Mouse (Mus musculus): Measurements from ENCODE around the gene Olfr616.

Olfr616 gene

DNA sequence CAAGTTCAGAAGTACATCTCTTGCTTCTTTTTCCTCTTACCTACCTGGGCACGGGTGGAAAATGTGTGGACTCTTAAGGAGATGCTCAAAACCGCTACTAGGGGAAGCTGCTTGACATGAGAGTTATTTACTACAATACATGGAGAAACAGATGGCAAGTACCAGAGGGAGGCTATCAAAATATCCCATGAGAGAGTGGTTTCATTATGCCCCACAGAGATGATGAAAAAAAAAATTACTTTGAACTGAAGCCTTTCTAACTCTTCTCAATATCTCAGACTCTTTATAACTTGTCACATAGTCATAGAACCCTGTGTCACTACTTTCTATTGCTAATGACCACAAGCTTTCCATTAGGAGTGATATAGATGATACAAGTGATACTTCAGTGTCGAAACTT is at the start of gene Olfr616:
Gene Olfr616, minus strand, starts transcription at position 101 of the 400 bp plus-strand sequence.
- 75% methylated on average over 3 of the region's 3 CpGs for WGBS

DNA sequence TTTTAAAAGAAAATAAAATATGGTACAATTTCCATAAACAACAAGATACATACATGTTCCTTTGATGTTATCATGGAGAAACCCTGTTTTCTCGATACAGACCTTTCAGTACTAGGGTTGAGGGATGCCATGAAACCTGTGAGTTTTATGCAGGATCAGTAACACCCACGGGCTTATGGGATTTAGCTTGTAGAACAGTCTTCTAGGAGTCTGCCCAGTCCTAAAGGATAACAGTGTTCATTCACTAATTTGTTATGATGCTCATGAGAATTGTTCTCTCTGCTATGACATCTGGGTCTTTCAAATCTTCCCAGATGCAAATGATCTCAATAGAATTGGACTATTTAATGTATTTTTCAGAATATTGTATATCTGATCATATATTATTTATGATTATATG is 43.5 kb upstream of the Olfr616 start, which contains the start of gene Olfr620:
Gene Olfr620, minus strand, starts transcription at position 101 of the 400 bp plus-strand sequence.
- 76% methylated on average over 2 of the region's 2 CpGs for WGBS

DNA sequence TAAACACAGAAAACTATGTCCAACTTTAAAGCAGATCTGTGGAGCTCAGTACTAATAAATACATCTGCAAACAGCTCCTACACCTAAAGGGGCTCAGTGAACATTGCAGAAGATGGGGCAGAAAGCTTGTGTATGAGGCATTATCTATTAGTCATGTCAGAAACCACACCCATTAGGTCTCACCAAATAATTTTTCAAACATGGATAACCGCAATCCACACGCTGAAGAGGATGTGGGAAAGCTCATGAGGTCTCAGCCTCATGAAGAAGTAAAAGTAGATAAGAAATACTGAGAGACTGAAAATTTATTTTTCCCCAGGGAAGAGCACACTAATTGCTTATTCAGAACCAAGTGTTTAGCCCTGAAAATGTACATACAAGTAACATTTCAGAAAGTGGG is 38.5 kb upstream of the Olfr616 start:
- 75% methylated on average over 2 of the region's 2 CpGs for WGBS

DNA sequence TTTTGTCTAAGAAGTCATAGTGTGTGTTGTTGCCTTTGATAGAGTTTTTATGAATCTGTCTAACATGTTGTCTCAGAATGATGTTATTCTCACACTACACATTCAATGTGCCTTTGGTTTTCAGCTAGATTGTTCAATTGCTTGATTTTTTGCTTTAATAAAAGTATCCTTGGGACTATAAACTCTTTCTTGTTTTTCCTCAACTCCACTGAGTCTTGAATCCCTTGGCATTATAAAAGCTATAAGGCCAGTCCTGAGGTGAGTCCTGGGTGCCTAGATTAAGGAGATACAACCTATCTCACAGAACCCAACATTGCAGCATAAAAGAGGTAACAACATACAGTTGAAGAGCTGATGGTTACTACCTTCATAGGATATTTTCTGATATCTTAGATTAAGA is 31.3 kb upstream of the Olfr616 start, which contains the start of gene Olfr619:
Gene Olfr619, plus strand, starts transcription at position 301 of the 400 bp plus-strand sequence.

DNA sequence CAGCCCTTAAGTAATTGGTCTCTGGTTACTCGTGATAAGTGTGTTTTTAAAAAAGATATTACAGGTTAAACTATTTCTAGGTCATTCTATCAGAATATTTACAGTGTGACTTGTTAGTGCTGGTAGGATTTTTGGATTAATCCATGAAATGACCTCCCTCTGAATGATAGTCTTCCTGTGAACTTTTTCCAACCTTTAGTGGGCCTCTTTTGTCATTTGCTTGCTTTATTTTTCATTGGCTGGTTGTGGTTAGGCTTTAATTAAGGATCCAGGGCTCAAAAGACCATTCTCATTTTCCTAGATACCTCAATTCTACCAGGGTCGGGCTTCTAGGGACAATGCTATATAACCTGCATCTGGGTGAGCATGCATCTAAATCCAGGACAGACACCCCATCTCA is 20.9 kb upstream of the Olfr616 start, which contains the start of gene Olfr618:
Gene Olfr618, plus strand, starts transcription at position 301 of the 400 bp plus-strand sequence.
- 55% methylated on average over 2 of the region's 2 CpGs for WGBS

DNA sequence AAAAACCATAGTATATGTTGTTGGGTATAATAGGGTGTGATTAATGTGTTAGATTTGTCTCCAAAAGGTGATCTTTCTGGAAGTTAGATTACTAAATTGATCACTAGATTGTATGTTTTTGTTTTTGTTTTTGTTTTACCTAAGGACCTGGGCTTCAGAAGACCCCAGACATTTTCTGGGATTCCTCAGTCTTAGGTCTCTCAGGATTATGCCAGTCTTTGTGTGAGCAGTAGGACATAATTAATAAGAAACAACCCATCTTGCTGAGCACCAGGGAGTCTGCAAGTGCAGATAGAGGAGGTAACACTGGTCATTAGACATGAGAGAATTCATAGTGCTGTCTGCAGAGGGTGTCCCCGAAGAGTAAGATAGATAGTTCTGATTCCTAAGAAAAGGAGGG is 3.8 kb upstream of the Olfr616 start, which contains the start of gene Olfr617:
Gene Olfr617, plus strand, starts transcription at position 301 of the 400 bp plus-strand sequence.
- 83% methylated on average over 1 of the region's 1 CpGs for WGBS

DNA sequence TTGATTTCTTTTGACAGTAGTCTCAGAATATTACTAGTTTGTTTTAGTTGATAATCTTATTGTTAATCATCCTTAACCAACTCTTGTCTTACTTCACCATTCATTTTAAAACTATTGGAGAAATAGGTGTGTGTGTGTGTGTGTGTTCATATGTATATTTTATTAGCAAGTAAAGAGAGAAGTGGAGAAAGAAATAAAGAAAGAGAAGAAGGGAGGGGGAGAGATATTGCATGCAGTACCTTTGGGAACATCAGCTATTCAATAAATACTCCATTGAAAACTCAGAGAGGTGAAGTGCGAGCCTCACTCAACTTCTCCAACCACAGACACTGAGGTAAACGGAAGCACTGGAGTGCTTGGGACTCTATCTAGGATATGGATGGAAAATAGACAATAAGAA is 13.2 kb downstream of the Olfr616 start, which contains the start of gene Olfr615:
Gene Olfr615, plus strand, starts transcription at position 301 of the 400 bp plus-strand sequence.
- WGBS = 73% methylated on average over 2 of the region's 2 CpGs

DNA sequence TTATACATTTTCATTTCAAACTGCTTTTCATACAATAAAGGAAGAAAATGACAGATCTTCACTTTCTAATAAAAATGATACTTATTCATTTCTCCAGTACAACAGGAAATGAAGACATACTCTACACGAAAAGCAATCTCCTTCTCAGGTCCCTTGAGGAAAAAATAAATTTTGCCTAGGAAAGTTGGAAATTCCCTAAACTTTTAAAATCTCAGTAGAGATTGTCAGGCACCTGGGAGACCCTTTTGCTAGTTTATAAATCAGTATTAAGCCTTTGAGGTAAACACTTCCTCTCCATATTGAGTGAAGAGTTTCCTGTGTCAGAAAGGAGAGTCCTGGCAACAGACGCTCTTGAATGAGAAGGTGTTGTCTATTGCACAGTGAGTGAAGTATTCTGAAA is 21.2 kb downstream of the Olfr616 start, which contains the start of gene Olfr613:
Gene Olfr613, plus strand, starts transcription at position 301 of the 400 bp plus-strand sequence.
- WGBS = 82% methylated on average over 2 of the region's 2 CpGs

DNA sequence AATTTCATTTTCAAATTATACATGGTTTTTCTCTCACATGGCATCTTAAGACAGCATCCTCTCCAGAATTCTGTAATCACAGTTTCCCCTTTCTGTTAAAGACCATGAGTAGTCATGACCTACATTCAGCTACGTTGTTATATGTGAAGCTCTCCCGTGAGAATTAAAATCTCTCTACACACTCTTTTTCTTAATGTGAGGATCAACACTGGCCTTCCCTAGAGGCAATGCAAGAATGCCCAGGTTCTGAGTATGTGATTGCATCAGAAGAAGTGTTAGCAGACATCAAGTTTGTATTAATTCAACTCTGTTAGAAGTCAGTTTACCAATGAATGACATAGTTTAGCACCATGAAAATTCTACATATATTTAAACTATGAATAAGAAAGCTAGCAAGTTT is 26.3 kb downstream of the Olfr616 start, which contains the start of gene Olfr612:
Gene Olfr612, minus strand, starts transcription at position 101 of the 400 bp plus-strand sequence.
- WGBS = 66% methylated on average over 2 of the region's 2 CpGs

DNA sequence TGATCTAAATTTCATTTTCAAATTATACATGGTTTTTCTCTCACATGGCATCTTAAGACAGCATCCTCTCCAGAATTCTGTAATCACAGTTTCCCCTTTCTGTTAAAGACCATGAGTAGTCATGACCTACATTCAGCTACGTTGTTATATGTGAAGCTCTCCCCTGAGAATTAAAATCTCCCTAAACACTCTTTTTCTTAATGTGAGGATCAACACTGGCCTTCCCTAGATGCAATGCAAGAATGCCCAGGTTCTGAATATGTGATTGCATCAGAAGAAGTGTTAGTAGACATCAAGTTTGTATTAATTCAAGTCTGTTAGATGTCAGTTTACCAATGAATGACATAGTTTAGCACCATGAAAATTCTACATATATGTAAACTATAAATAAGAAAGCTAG is 48.2 kb downstream of the Olfr616 start, which contains the start of gene Olfr611:
Gene Olfr611, minus strand, starts transcription at position 101 of the 400 bp plus-strand sequence.
- 50% methylated on average over 1 of the region's 1 CpGs for WGBS
